Mouse (Mus musculus): ENCODE results near the gene Sertad4. TPM values are rescaled to one million over a fixed set of nuclear protein-coding genes. Genes with fewer than 3 reads are reported as not detected.

The Sertad4 gene
- polyA plus RNA-seq, 1 experiment, result not detected

- Histone ChIP-seq H3K4me1 (ENCODE audit: control insufficient read depth, insufficient read depth, low read length) (peaks cover 14% of the 10 kb centered on the region), H3K4me3 (ENCODE audit: insufficient read depth, low read depth, low read length) (no peak overlapping the region), H3K27ac (ENCODE audit: insufficient read depth, low read depth, low read length) (0 out of 2 replicates have a peak overlapping the region, but pooled peaks have one; percentile 32)
- 90% methylated on average over 2 of the region's 2 CpGs for WGBS
- TF ChIP-seq POLR2A (IDR thresholded peaks at IDR 0.05; ENCODE audit: insufficient read depth, low read depth, low read length), result no peak
- TF ChIP-seq CTCF (IDR thresholded peaks at IDR 0.05; ENCODE audit: insufficient read depth, low read depth, low read length), result no peak
These were observed 14.9 kb downstream of the Sertad4 start for GRCm38 (mm10) chr1:192840655-192841054.

GRCm38 (mm10) chr1:192835211-192835681 lies 20.3 kb downstream of the Sertad4 start:
- Histone ChIP-seq H3K4me1 (ENCODE audit: control insufficient read depth, insufficient read depth, low read length) (peaks cover 25% of the 10 kb centered on the region), H3K4me3 (ENCODE audit: insufficient read depth, low read depth, low read length) (peak overlapping the region; percentile 42), H3K27ac (ENCODE audit: insufficient read depth, low read depth, low read length) (peak overlapping the region; percentile 89)
- WGBS, result 5% methylated on average over 18 of the region's 18 CpGs
- no peak for TF ChIP-seq CTCF (IDR thresholded peaks at IDR 0.05; ENCODE audit: insufficient read depth, low read depth, low read length)
- TF ChIP-seq POLR2A (IDR thresholded peaks at IDR 0.05; ENCODE audit: insufficient read depth, low read depth, low read length), result 0 out of 2 replicates have a peak, but pooled peaks have one; percentile 12

GRCm38 (mm10) chr1:192834361-192835210 lies 21.0 kb downstream of the Sertad4 start:
- H3K27ac ChIP-seq (ENCODE audit: insufficient read depth, low read depth, low read length), result peak overlapping the region; percentile 89
- H3K4me1 ChIP-seq (ENCODE audit: control insufficient read depth, insufficient read depth, low read length), result peaks cover 27% of the 10 kb centered on the region
- peak; percentile 40 for TF ChIP-seq POLR2A (IDR thresholded peaks at IDR 0.05; ENCODE audit: insufficient read depth, low read depth, low read length)
- TF ChIP-seq CTCF (IDR thresholded peaks at IDR 0.05; ENCODE audit: insufficient read depth, low read depth, low read length), result no peak; the same call in 1 of the 2 replicates
- 6% methylated on average over 63 of the region's 63 CpGs for WGBS
- H3K4me3 ChIP-seq (ENCODE audit: insufficient read depth, low read depth, low read length), result peak overlapping the region; percentile 42

- H3K4me1 ChIP-seq (ENCODE audit: control insufficient read depth, insufficient read depth, low read length), result peaks cover 30% of the 10 kb centered on the region
- no peak for TF ChIP-seq CTCF (IDR thresholded peaks at IDR 0.05; ENCODE audit: insufficient read depth, low read depth, low read length)
- no peak for TF ChIP-seq POLR2A (IDR thresholded peaks at IDR 0.05; ENCODE audit: insufficient read depth, low read depth, low read length)
- no peak overlapping the region for H3K27ac ChIP-seq (ENCODE audit: insufficient read depth, low read depth, low read length)
- 82% methylated on average over 26 of the region's 26 CpGs for WGBS
- H3K4me3 ChIP-seq (ENCODE audit: insufficient read depth, low read depth, low read length), result no peak overlapping the region
These were observed 22.0 kb downstream of the Sertad4 start for GRCm38 (mm10) chr1:192833586-192833985.

GRCm38 (mm10) chr1:192833097-192833496 lies 22.5 kb downstream of the Sertad4 start:
- WGBS, result 73% methylated on average over 4 of the region's 4 CpGs

GRCm38 (mm10) chr1:192832338-192832737 lies 23.2 kb downstream of the Sertad4 start:
- H3K27ac ChIP-seq (ENCODE audit: insufficient read depth, low read depth, low read length), result no peak overlapping the region
- no peak for TF ChIP-seq CTCF (IDR thresholded peaks at IDR 0.05; ENCODE audit: insufficient read depth, low read depth, low read length)
- no peak for TF ChIP-seq POLR2A (IDR thresholded peaks at IDR 0.05; ENCODE audit: insufficient read depth, low read depth, low read length)
- no peak overlapping the region for H3K4me3 ChIP-seq (ENCODE audit: insufficient read depth, low read depth, low read length)
- peaks cover 34% of the 10 kb centered on the region for H3K4me1 ChIP-seq (ENCODE audit: control insufficient read depth, insufficient read depth, low read length)
- WGBS, result 74% methylated on average over 2 of the region's 2 CpGs

More at GRCm38 (mm10) chr1:192833097-192833496, 22.5 kb downstream of the Sertad4 start:
- Histone ChIP-seq H3K4me1 (ENCODE audit: control insufficient read depth, insufficient read depth, low read length) (peaks cover 34% of the 10 kb centered on the region), H3K27ac (ENCODE audit: insufficient read depth, low read depth, low read length) (no peak overlapping the region), H3K4me3 (ENCODE audit: insufficient read depth, low read depth, low read length) (no peak overlapping the region)
- TF ChIP-seq POLR2A (IDR thresholded peaks at IDR 0.05; ENCODE audit: insufficient read depth, low read depth, low read length) (no peak), CTCF (IDR thresholded peaks at IDR 0.05; ENCODE audit: insufficient read depth, low read depth, low read length) (no peak)

GRCm38 (mm10) chr1:192830444-192830843 lies 25.1 kb downstream of the Sertad4 start:
- Histone ChIP-seq H3K4me3 (ENCODE audit: insufficient read depth, low read depth, low read length) (no peak overlapping the region), H3K27ac (ENCODE audit: insufficient read depth, low read depth, low read length) (no peak overlapping the region), H3K4me1 (ENCODE audit: control insufficient read depth, insufficient read depth, low read length) (peaks cover 37% of the 10 kb centered on the region)
- WGBS, result 70% methylated on average over 6 of the region's 6 CpGs
- TF ChIP-seq POLR2A (IDR thresholded peaks at IDR 0.05; ENCODE audit: insufficient read depth, low read depth, low read length), result no peak

- peaks cover 24% of the 10 kb centered on the region for H3K4me1 ChIP-seq (ENCODE audit: control insufficient read depth, insufficient read depth, low read length)
- peak overlapping the region; percentile 20; the same call in 1 of the 2 replicates for H3K27ac ChIP-seq (ENCODE audit: insufficient read depth, low read depth, low read length)
- no peak for TF ChIP-seq POLR2A (IDR thresholded peaks at IDR 0.05; ENCODE audit: insufficient read depth, low read depth, low read length)
- TF ChIP-seq CTCF (IDR thresholded peaks at IDR 0.05; ENCODE audit: insufficient read depth, low read depth, low read length), result no peak
- 35% methylated on average over 7 of the region's 7 CpGs for WGBS
- no peak overlapping the region for H3K4me3 ChIP-seq (ENCODE audit: insufficient read depth, low read depth, low read length)
These were observed 26.6 kb downstream of the Sertad4 start for GRCm38 (mm10) chr1:192828928-192829327.

GRCm38 (mm10) chr1:192827955-192828354 lies 27.6 kb downstream of the Sertad4 start:
- H3K27ac ChIP-seq (ENCODE audit: insufficient read depth, low read depth, low read length), result no peak overlapping the region
- TF ChIP-seq CTCF (IDR thresholded peaks at IDR 0.05; ENCODE audit: insufficient read depth, low read depth, low read length), result no peak
- no peak for TF ChIP-seq POLR2A (IDR thresholded peaks at IDR 0.05; ENCODE audit: insufficient read depth, low read depth, low read length)
- no peak overlapping the region for H3K4me3 ChIP-seq (ENCODE audit: insufficient read depth, low read depth, low read length)
- H3K4me1 ChIP-seq (ENCODE audit: control insufficient read depth, insufficient read depth, low read length), result peaks cover 25% of the 10 kb centered on the region

All from olfactory bulb, adult 2 months (tissue).